Mouse (Mus musculus) testis, adult 2 months (tissue): ENCODE results near the gene Kndc1. TPM values are rescaled to one million over a fixed set of nuclear protein-coding genes. Genes with fewer than 3 reads are reported as not detected.

Experiments
- H3K27ac ChIP-seq: fragments of 200-500 bp; 2 replicates; pipeline ENCODE4 v1.5.1; 2012; ENCODE audit warnings: low read depth, low read length; ENCODE audit not compliant: control insufficient read depth, insufficient read depth
- H3K27me3 ChIP-seq: fragments of 200-500 bp; 2 replicates; pipeline ENCODE4 v1.6.1; 2012; ENCODE audit warnings: mild to moderate bottlenecking, low read length, moderate library complexity; ENCODE audit not compliant: control insufficient read depth, insufficient read depth
- H3K36me3 ChIP-seq: fragments of 200-500 bp; 2 replicates; pipeline ENCODE4 v1.6.1; 2012; ENCODE audit warnings: mild to moderate bottlenecking, low read length; ENCODE audit not compliant: control insufficient read depth, insufficient read depth
- H3K4me1 ChIP-seq: fragments of 200-500 bp; 2 replicates; pipeline ENCODE4 v1.6.1; 2012; ENCODE audit warnings: low read length; ENCODE audit not compliant: control insufficient read depth, insufficient read depth
- H3K4me3 ChIP-seq: fragments of 200-500 bp; 2 replicates; pipeline ENCODE4 v1.5.1; 2012; ENCODE audit warnings: low read depth, mild to moderate bottlenecking, low read length, moderate library complexity, mixed read lengths; ENCODE audit not compliant: control insufficient read depth
- CTCF ChIP-seq: fragments of 200-500 bp; IDR thresholded peaks from 2 replicates; pipeline ENCODE4 v1.5.1; 2012; ENCODE audit warnings: low read depth, mild to moderate bottlenecking, inconsistent platforms, low read length, moderate library complexity; ENCODE audit not compliant: control insufficient read depth, insufficient read depth, insufficient replicate concordance
- POLR2A ChIP-seq: fragments of 200-500 bp; IDR thresholded peaks from 2 replicates; pipeline ENCODE4 v1.6.1; 2012; ENCODE audit warnings: low read depth, mild to moderate bottlenecking, inconsistent platforms, low read length, moderate library complexity; ENCODE audit not compliant: control insufficient read depth
- polyA plus RNA-seq: library from polyadenylated mRNA; depleted of rRNA; stranded (reverse); fragments of >200 nt; gene quantifications from 2 replicates; pipeline ENCODE4 v1.2.3, GENCODE M21; 2012

The Kndc1 gene
- polyA plus RNA-seq, 1 experiment = 3.9 TPM

GRCm38 (mm10) chr7:139905261-139905660, 10.8 kb downstream of the Kndc1 start:
- no peaks in the 10 kb centered on the region for H3K36me3 ChIP-seq
- H3K27me3 ChIP-seq = no peaks in the 10 kb centered on the region
- H3K4me1 ChIP-seq = peaks cover 2% of the 10 kb centered on the region
- TF ChIP-seq CTCF (no peak), POLR2A (no peak)
- H3K4me3 ChIP-seq = no peak overlapping the region
- no peak overlapping the region; the same call in 1 of the 2 replicates for H3K27ac ChIP-seq

GRCm38 (mm10) chr7:139905661-139906060, 11.2 kb downstream of the Kndc1 start:
- TF ChIP-seq CTCF (peak; percentile 24; the same call in 1 of the 2 replicates), POLR2A (no peak)
- H3K27me3 ChIP-seq = no peaks in the 10 kb centered on the region
- no peak overlapping the region for H3K4me3 ChIP-seq
- H3K36me3 ChIP-seq = no peaks in the 10 kb centered on the region
- peaks cover 2% of the 10 kb centered on the region for H3K4me1 ChIP-seq
- H3K27ac ChIP-seq = no peak overlapping the region

GRCm38 (mm10) chr7:139908176-139908575, 13.7 kb downstream of the Kndc1 start:
- Histone ChIP-seq H3K27ac (no peak overlapping the region), H3K36me3 (no peaks in the 10 kb centered on the region)

GRCm38 (mm10) chr7:139909469-139909868, 15.0 kb downstream of the Kndc1 start:
- no peak for TF ChIP-seq POLR2A
- no peak for TF ChIP-seq CTCF
- Histone ChIP-seq H3K27ac (no peak overlapping the region), H3K36me3 (no peaks in the 10 kb centered on the region), H3K27me3 (no peaks in the 10 kb centered on the region; the same call in 1 of the 2 replicates), H3K4me1 (peaks cover 6% of the 10 kb centered on the region), H3K4me3 (no peak overlapping the region)

More at GRCm38 (mm10) chr7:139908176-139908575, 13.7 kb downstream of the Kndc1 start:
- Histone ChIP-seq H3K4me1 (peaks cover 2% of the 10 kb centered on the region), H3K27me3 (no peaks in the 10 kb centered on the region), H3K4me3 (no peak overlapping the region)
- TF ChIP-seq POLR2A (no peak), CTCF (no peak)

GRCm38 (mm10) chr7:139910204-139910835, 15.8 kb downstream of the Kndc1 start:
- Histone ChIP-seq H3K4me3 (no peak overlapping the region), H3K27me3 (no peaks in the 10 kb centered on the region; the same call in 1 of the 2 replicates), H3K4me1 (peaks cover 8% of the 10 kb centered on the region), H3K36me3 (no peaks in the 10 kb centered on the region), H3K27ac (no peak overlapping the region)
- no peak for TF ChIP-seq CTCF
- no peak for TF ChIP-seq POLR2A

GRCm38 (mm10) chr7:139914141-139915047, 19.9 kb downstream of the Kndc1 start:
- peaks cover 6% of the 10 kb centered on the region for H3K4me1 ChIP-seq
- H3K27me3 ChIP-seq = no peaks in the 10 kb centered on the region; the same call in 1 of the 2 replicates
- H3K27ac ChIP-seq = peak overlapping the region; percentile 39; the same call in 1 of the 2 replicates
- peak overlapping the region; percentile 57 for H3K4me3 ChIP-seq
- H3K36me3 ChIP-seq = no peaks in the 10 kb centered on the region
- TF ChIP-seq POLR2A = no peak
- no peak for TF ChIP-seq CTCF

- TF ChIP-seq CTCF = no peak
- no peak; the same call in 1 of the 2 replicates for TF ChIP-seq POLR2A
- Histone ChIP-seq H3K36me3 (no peaks in the 10 kb centered on the region), H3K4me3 (no peak overlapping the region), H3K27ac (no peak overlapping the region), H3K4me1 (peaks cover 6% of the 10 kb centered on the region), H3K27me3 (no peaks in the 10 kb centered on the region; the same call in 1 of the 2 replicates)
Measured at GRCm38 (mm10) chr7:139915646-139916257, 21.3 kb downstream of the Kndc1 start.

GRCm38 (mm10) chr7:139916345-139916744, 21.8 kb downstream of the Kndc1 start:
- no peaks in the 10 kb centered on the region for H3K36me3 ChIP-seq
- no peak overlapping the region for H3K27ac ChIP-seq
- no peak for TF ChIP-seq CTCF
- TF ChIP-seq POLR2A = no peak
- H3K4me1 ChIP-seq = peaks cover 6% of the 10 kb centered on the region
- H3K4me3 ChIP-seq = no peak overlapping the region
- no peaks in the 10 kb centered on the region; the same call in 1 of the 2 replicates for H3K27me3 ChIP-seq
